Comparison of ENCODE assay signal across 10 mouse cellular contexts in genomic region chr10:110242128-110242561, GRCm38 (mm10).
A peak's percentile ranks its signal among the peaks of the same experiment; 100 is the strongest.
DNase-seq lines count a peak whose midpoint lies in the region; ATAC-seq and TF ChIP-seq lines count a peak whose summit lies in the region.
"Had no signal": no experiment of that assay in that cellular context is flagged by ENCODE, and none has a peak within 500 bp of the region (broad histone marks: within the 10 kb centered on the region; RNA-seq: fewer than 3 reads in every experiment).

No protein-coding gene starts in this region.

- H3K4me3 ChIP-seq in layer of hippocampus, adult 2 months = no peak overlapping the region; the same call in 1 of the 2 replicates
- H3K4me3 ChIP-seq in lung, embryonic 15.5 days = no peak overlapping the region
- H3K4me3 ChIP-seq in neural tube, embryonic 15.5 days (replicated peaks) = no peak overlapping the region
- H3K4me3 ChIP-seq: megakaryocyte, embryonic 14.5 days had no signal

- no peaks in the 10 kb centered on the region for H3K27me3 ChIP-seq in lung, embryonic 15.5 days
- H3K27me3 ChIP-seq in neural tube, embryonic 15.5 days (replicated peaks) = no peaks in the 10 kb centered on the region
- H3K27me3 ChIP-seq: megakaryocyte, embryonic 14.5 days had no signal

- H3K9ac ChIP-seq in lung, embryonic 15.5 days = no peak overlapping the region
- H3K9ac ChIP-seq in neural tube, embryonic 15.5 days (replicated peaks) = no peak overlapping the region

- no peak for TF ChIP-seq CTCF in layer of hippocampus, adult 2 months (conservative IDR thresholded peaks at IDR 0.05)

- 53% methylated on average over 3 of the region's 3 CpGs for WGBS in lung, embryonic 15.5 days
- WGBS in neural tube, embryonic 15.5 days = 42% methylated on average over 3 of the region's 3 CpGs

- H3K27ac ChIP-seq in layer of hippocampus, adult 2 months = peak overlapping the region; percentile 66
- peak overlapping the region; percentile 36 for H3K27ac ChIP-seq in lung, embryonic 15.5 days
- H3K27ac ChIP-seq in neural tube, embryonic 15.5 days (replicated peaks) = peak overlapping the region; percentile 28; the same call in 1 of the 2 replicates

- H3K36me3 ChIP-seq in lung, embryonic 15.5 days = no peaks in the 10 kb centered on the region
- no peaks in the 10 kb centered on the region for H3K36me3 ChIP-seq in neural tube, embryonic 15.5 days

- ATAC-seq in lung, embryonic 15.5 days (ENCODE audit: borderline replicate concordance, extremely low read depth, low FRiP score, low TSS enrichment) = peak; percentile 62; the same call in 1 of the 2 replicates
- no peak for ATAC-seq in neural tube, embryonic 15.5 days (ENCODE audit: low FRiP score)
- ATAC-seq in erythroid progenitor cell, adult 5-6 weeks (replicated peaks; ENCODE audit: low FRiP score, poor library complexity, severe bottlenecking) = no peak

- H3K4me2 ChIP-seq in lung, embryonic 15.5 days = no peak overlapping the region
- no peak overlapping the region for H3K4me2 ChIP-seq in neural tube, embryonic 15.5 days

- no peaks in the 10 kb centered on the region for H3K4me1 ChIP-seq in lung, embryonic 15.5 days
- peaks cover 7% of the 10 kb centered on the region for H3K4me1 ChIP-seq in neural tube, embryonic 15.5 days
- H3K4me1 ChIP-seq: megakaryocyte, embryonic 14.5 days had no signal

- no peak for DNase-seq in layer of hippocampus, adult 2 months (ENCODE audit: low spot score in 2 of 2)
- no peak for DNase-seq in layer of hippocampus, adult 9-11 months
- peak; percentile 7 to 15 for DNase-seq in heart, adult 9 months (ENCODE audit: low spot score in 2 of 2)
- no peak for DNase-seq in kidney, adult 9 months
- DNase-seq in spleen, adult 12 weeks (ENCODE audit: low spot score) = no peak
- DNase-seq: adrenal gland, postnatal 10 days had no signal

- no peaks in the 10 kb centered on the region for H3K9me3 ChIP-seq in lung, embryonic 15.5 days
- H3K9me3 ChIP-seq in neural tube, embryonic 15.5 days (replicated peaks) = no peaks in the 10 kb centered on the region

Comparison
In these comparisons a context has a peak if more than half of its experiments do, and no peak if none do; other contexts are left out.
1. DNase-seq: peak in heart, adult 9 months (2 of 2); none in layer of hippocampus, adult 2 months (0 of 2), layer of hippocampus, adult 9-11 months (single experiment), kidney, adult 9 months (single experiment) and spleen, adult 12 weeks (single experiment).
2. Peak in every context shown above with its lines, with median percentiles within 50 percentile points of each other: H3K27ac ChIP-seq.